Mouse (Mus musculus) lung, embryonic 15.5 days (tissue): ENCODE results near the gene Gch1. TPM values are rescaled to one million over a fixed set of nuclear protein-coding genes. Genes with fewer than 3 reads are reported as not detected.
"Not testable (repeated sequence)": the region's sequence is repeated elsewhere in the genome, so short reads cannot be mapped to it uniquely, and the experiment has no call there.

ENCODE experiments used
- ATAC-seq: fragments of 200-750 bp; cut with Nextera tagmentation; 2 replicates; pipeline ENCODE4 v1.8.0; 2017; ENCODE audit warnings: moderate number of reproducible peaks, borderline replicate concordance; ENCODE audit not compliant: low FRiP score, low TSS enrichment; ENCODE audit errors: extremely low read depth
- H3K27ac ChIP-seq: fragments of 300-500 bp; sonication (generic); 2 replicates; pipeline ENCODE4 v1.5.1; 2015; ENCODE audit warnings: moderate library complexity, mild to moderate bottlenecking, inconsistent platforms
- H3K27me3 ChIP-seq: fragments of 300-500 bp; sonication (generic); 2 replicates; pipeline ENCODE4 v1.6.1; 2015; ENCODE audit warnings: inconsistent platforms
- H3K36me3 ChIP-seq: fragments of 300-500 bp; sonication (generic); 2 replicates; pipeline ENCODE4 v1.6.1; 2015; ENCODE audit warnings: inconsistent platforms
- H3K4me1 ChIP-seq: fragments of 300-500 bp; sonication (generic); 2 replicates; pipeline ENCODE4 v1.6.1; 2015; ENCODE audit warnings: inconsistent platforms
- H3K4me2 ChIP-seq: fragments of 300-500 bp; sonication (generic); 2 replicates; pipeline ENCODE4 v1.6.1; 2015; ENCODE audit warnings: inconsistent platforms, mild to moderate bottlenecking, moderate library complexity
- H3K4me3 ChIP-seq: fragments of 300-500 bp; sonication (generic); 2 replicates; pipeline ENCODE4 v1.5.1; 2015; ENCODE audit warnings: mild to moderate bottlenecking, inconsistent platforms
- H3K9ac ChIP-seq: fragments of 300-500 bp; sonication (generic); 2 replicates; pipeline ENCODE4 v1.6.1; 2015; ENCODE audit warnings: inconsistent platforms
- H3K9me3 ChIP-seq: fragments of 300-500 bp; sonication (generic); 2 replicates; pipeline ENCODE4 v1.6.1; 2016; ENCODE audit warnings: inconsistent platforms
- WGBS: fragments of 180-500 bp; shearing (Covaris S2); methylation state at CpG from one replicate; pipeline ENCODE4 v1.1.7; 2015; 5-methylcytosine and 5-hydroxymethylcytosine counted together
- polyA plus RNA-seq: library from polyadenylated mRNA; unstranded; fragments of >200 nt; fragmentation: Nextera tagmentation; extraction: Ambion mirVana; gene quantifications from 2 replicates; pipeline ENCODE4 v1.2.1, GENCODE M21; 2015

The Gch1 gene
- polyA plus RNA-seq, 1 experiment from 2014 or later = 5.3 TPM

DNA sequence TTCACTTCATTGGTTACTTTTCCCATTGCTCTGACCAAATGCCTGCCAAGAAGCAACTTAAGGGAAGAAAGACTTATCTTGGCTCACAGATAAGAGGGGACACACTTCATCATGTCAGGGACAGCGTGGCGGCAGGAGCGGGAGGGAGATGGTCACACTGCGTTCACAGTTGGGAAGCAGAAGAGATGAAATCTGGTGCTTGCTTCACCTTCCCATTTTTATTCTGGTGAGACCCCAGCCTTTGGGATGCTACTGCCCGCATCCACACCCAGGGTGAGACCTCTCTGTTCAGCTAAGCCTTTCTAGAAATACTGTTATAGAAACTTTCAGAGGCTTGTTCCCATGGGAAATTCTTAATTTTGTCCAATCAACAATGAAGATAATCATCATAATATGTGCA lies 44.9 kb downstream of the Gch1 start:
- H3K4me1 ChIP-seq = no peaks in the 10 kb centered on the region
- no peak overlapping the region for H3K9ac ChIP-seq
- H3K4me3 ChIP-seq = no peak overlapping the region
- H3K27me3 ChIP-seq = no peaks in the 10 kb centered on the region
- no peaks in the 10 kb centered on the region for H3K9me3 ChIP-seq
- no peak overlapping the region for H3K27ac ChIP-seq
- no peak overlapping the region for H3K4me2 ChIP-seq
- no peak for ATAC-seq
- 77% methylated on average over 5 of the region's 5 CpGs for WGBS
- no peaks in the 10 kb centered on the region for H3K36me3 ChIP-seq

DNA sequence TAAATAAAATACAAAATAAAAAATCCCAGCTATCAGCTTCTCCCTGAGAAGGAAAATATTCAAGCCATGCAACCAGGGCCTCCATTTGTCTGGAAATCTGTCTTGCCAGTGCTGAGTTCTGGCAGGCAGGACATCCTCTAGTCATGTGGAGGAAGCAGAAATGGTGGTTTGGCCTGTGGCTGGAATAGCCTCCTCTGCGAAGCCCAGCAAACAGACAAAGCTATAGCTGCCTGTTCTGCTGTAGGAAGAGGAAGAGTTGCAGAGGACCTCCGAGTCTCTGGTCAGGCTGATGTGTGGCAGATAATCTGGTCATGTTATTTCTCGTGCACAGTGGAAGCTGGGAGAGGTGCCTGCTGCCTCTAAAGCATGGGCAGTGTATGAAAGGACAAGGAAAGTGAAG lies 50.4 kb downstream of the Gch1 start:
- H3K4me1 ChIP-seq = no peaks in the 10 kb centered on the region
- H3K27me3 ChIP-seq = no peaks in the 10 kb centered on the region
- ATAC-seq = no peak
- H3K36me3 ChIP-seq = no peaks in the 10 kb centered on the region
- WGBS = 65% methylated on average over 3 of the region's 3 CpGs
- no peak overlapping the region for H3K4me2 ChIP-seq
- H3K9ac ChIP-seq = no peak overlapping the region
- no peak overlapping the region for H3K27ac ChIP-seq
- H3K4me3 ChIP-seq = no peak overlapping the region
- H3K9me3 ChIP-seq = no peaks in the 10 kb centered on the region

DNA sequence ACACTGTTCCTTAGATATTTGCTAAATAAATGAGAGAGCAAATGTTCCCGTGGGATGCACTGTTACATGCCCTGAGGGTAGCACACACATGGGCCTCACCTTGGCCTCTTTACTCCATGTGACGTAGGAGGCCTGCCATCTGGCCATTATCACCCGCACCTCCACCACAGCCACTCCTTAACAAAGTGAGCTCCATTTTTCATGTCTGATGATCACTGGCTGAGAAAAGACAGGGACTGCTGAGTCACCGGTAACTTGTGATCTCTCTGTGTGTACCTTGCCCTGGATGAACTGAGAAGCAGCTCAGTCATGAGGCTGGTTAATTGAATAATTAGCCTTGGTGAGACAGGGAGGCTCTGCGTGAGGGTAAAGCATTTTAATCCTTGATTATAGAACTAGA lies 52.6 kb downstream of the Gch1 start:
- Histone ChIP-seq H3K36me3 (no peaks in the 10 kb centered on the region), H3K4me2 (no peak overlapping the region), H3K9me3 (no peaks in the 10 kb centered on the region), H3K4me3 (no peak overlapping the region), H3K4me1 (no peaks in the 10 kb centered on the region), H3K27me3 (no peaks in the 10 kb centered on the region), H3K27ac (no peak overlapping the region), H3K9ac (no peak overlapping the region)
- 64% methylated on average over 5 of the region's 5 CpGs for whole genome bisulfite sequencing
- no peak for ATAC-seq

DNA sequence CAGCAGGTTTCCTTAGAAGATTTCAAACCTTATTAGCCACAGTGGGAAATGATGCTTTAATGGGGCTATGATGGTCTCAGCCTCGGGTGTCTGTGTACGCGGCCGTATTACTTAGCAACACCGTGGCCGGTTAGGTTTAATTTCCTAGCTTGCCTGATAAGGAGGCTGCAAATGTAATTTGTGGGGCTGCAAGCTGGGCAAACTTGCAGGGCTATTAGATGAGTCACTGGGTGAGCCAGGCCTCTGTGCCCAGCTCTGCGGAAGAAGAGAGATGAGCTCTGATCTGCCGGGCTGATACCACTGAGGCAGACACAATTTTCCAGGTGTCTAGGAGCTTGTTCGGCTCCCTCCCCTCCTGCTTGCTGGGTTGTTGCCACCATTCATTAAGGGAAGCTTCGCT lies 55.3 kb downstream of the Gch1 start:
- 58% methylated on average over 10 of the region's 10 CpGs for WGBS

DNA sequence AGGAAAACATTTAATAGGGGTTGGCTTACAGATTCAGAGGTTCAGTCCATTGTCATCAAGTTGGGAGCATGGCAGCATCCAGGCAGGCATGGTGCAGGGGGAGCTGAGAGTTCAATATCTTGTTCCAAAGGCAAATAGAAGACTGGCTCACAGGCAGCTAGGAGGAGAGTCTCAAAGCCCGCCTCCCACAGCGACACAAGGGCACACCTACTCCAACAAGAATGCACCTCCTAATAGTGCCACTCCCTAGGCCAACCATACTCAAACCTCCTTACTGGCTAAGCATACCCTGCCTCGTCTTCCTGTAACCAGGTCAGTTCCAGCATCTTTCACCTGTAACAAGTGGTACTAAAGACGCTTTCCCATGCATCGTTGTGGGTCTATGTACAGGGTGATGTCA lies 61.2 kb downstream of the Gch1 start:
- Histone ChIP-seq H3K4me1 (no peaks in the 10 kb centered on the region), H3K27ac (no peak overlapping the region), H3K9me3 (no peaks in the 10 kb centered on the region), H3K4me2 (no peak overlapping the region), H3K27me3 (no peaks in the 10 kb centered on the region), H3K9ac (no peak overlapping the region), H3K4me3 (no peak overlapping the region), H3K36me3 (no peaks in the 10 kb centered on the region)
- ATAC-seq = no peak
- 70% methylated on average over 5 of the region's 5 CpGs for WGBS

More for the DNA sequence above, 55.3 kb downstream of the Gch1 start:
- Histone ChIP-seq H3K27me3 (no peaks in the 10 kb centered on the region), H3K4me1 (no peaks in the 10 kb centered on the region), H3K27ac (no peak overlapping the region), H3K4me2 (no peak overlapping the region), H3K4me3 (no peak overlapping the region), H3K9me3 (no peaks in the 10 kb centered on the region), H3K9ac (no peak overlapping the region), H3K36me3 (no peaks in the 10 kb centered on the region)
- no peak for ATAC-seq

DNA sequence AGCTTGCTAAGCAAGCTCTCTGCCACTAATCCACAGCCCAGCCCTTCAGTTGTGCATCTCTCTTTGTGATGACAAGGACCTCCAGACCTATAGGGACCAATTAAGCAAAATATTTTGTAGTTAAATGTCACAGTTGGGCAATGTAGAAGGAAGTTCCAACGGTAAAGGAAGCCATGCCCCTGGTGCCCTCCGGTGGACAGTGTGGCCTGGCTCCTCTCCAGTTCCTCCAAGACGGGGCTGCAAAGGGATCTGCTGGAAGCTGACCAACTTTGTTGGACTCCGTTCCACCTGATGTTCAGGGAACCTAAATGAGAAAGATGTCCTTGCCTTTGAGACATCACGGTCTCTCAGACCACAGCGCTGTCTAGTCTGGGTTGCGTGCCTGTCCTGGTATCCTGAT lies 71.7 kb downstream of the Gch1 start:
- no peak overlapping the region for H3K4me3 ChIP-seq
- H3K27ac ChIP-seq = no peak overlapping the region
- no peaks in the 10 kb centered on the region for H3K36me3 ChIP-seq
- no peaks in the 10 kb centered on the region for H3K27me3 ChIP-seq
- H3K4me2 ChIP-seq = no peak overlapping the region
- H3K4me1 ChIP-seq = no peaks in the 10 kb centered on the region
- H3K9ac ChIP-seq = no peak overlapping the region
- WGBS = 65% methylated on average over 7 of the region's 7 CpGs
- no peak for ATAC-seq
- H3K9me3 ChIP-seq = no peaks in the 10 kb centered on the region

DNA sequence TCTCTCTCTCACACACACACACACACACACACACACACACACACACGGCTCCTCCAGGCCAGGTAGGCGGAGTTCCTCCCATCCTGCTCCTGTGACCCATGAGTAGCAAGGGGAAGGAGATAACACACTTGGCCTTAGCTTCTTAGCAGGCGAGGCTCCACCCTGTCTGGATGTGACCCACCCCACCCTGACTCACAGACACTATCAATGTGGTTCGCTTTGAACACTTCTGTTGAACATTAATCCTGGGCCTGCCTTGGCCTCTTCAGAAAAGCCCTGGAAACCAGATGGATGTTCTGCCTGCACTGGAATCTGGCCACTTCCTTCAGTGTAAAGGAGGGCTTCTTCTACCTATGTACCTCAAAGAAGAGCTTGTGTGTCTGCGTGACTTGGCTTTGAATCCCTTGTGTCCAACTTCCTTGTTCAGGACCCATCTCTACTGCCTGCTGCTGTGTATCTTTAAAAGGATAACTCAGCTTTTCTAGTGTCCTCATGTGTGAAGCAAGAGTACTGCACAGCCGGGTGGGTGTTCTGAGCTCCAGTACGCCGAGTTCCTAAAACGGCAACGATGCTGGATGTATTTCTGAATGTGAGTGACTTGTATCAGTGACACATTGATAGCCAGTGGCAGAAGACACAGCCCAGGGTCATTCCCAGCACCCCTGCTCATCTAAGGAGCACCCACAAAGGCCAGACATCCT lies 73.0 kb downstream of the Gch1 start:
- WGBS = 57% methylated on average over 9 of the region's 10 CpGs
- H3K4me1 ChIP-seq = no peaks in the 10 kb centered on the region
- H3K36me3 ChIP-seq = no peaks in the 10 kb centered on the region
- no peak overlapping the region for H3K4me2 ChIP-seq
- no peak overlapping the region for H3K9ac ChIP-seq
- no peak overlapping the region for H3K27ac ChIP-seq
- H3K27me3 ChIP-seq = no peaks in the 10 kb centered on the region
- no peaks in the 10 kb centered on the region for H3K9me3 ChIP-seq
- H3K4me3 ChIP-seq = no peak overlapping the region
- no peak for ATAC-seq

DNA sequence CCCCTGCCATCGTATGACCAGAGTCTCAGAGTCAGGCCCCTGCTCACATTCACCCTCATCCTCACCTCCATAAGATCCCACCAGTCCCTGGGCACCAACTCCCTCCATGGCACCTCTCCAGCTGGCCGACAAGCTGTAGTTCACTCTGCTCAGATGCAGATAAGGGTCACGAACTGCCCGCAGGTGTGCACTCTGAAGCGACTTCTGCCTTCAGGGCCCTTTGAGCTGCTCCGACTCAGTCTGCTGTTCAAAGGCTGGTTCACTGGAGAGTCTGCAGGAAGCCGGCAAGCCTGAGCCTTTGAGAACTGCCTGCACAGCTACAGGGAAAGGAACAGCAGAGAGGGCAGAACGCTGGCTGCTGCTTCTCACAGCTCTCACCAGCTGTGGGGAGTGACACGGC lies 74.1 kb downstream of the Gch1 start:
- H3K4me1 ChIP-seq = no peaks in the 10 kb centered on the region
- 46% methylated on average over 9 of the region's 9 CpGs for WGBS
- no peak for ATAC-seq
- no peaks in the 10 kb centered on the region for H3K36me3 ChIP-seq
- H3K4me2 ChIP-seq = no peak overlapping the region
- H3K9ac ChIP-seq = no peak overlapping the region
- H3K27ac ChIP-seq = no peak overlapping the region
- no peak overlapping the region for H3K4me3 ChIP-seq
- no peaks in the 10 kb centered on the region for H3K27me3 ChIP-seq
- H3K9me3 ChIP-seq = no peaks in the 10 kb centered on the region

DNA sequence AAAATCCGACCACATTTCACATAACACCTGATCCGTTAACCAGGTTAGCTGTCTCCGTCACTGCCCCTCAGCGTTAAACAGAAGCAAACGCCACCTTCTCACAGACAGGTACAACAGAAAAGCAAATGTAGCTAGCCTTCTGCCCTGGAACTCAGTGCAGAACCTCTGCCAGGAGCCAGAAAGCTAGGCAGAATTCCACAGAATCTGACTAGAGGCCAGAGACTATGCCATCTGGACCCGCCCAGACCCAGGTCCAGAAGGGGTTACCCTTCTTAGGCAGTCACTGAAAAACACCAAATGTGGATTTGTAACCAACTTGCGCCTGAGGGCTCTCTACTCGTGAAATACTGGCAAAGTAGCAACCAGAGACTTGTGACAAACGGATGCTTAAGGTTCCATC lies 77.9 kb downstream of the Gch1 start:
- Histone ChIP-seq H3K27ac (no peak overlapping the region), H3K27me3 (no peaks in the 10 kb centered on the region), H3K9me3 (no peaks in the 10 kb centered on the region), H3K4me2 (no peak overlapping the region), H3K4me1 (no peaks in the 10 kb centered on the region), H3K36me3 (no peaks in the 10 kb centered on the region), H3K9ac (no peak overlapping the region), H3K4me3 (no peak overlapping the region)
- no peak for ATAC-seq
- 33% methylated on average over 9 of the region's 9 CpGs for WGBS

DNA sequence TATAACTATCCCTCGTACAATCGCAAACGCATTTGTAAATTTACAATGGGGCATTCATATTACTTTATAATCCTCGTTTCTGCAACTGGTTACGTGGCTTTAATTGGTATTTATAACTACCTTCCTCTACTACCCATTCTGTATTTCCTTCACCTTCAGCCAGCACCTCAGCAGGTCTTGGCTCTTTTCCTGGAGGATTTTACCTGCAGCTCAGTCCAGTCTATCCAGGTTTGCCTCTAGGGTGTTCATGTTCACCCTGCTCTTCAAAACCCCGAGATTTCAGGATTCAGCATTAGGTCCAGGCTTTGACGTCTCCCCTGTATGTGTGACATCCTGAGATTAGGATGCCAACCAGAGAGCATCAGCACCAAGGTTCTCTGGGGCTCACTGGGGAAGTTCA lies 78.8 kb downstream of the Gch1 start:
- not testable (repeated sequence) for H3K9ac ChIP-seq

DNA sequence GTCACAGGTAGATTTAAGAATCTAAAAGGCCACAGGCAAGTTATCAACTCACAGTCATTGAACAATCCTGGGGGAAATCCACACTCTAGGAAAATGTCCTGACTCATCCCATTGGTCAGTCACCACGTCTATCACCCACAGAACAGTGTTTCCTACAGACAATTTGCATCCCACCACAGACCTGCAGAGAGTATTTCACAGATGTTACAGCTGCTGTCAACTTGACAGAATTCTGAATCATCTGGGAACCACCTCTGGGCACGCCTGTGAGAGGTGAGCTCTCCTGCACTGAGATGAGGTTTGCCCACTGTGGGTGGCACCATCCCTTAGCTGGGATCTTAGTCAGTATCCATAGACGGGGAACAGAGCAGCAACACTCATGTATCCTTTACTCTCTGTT lies 81.8 kb downstream of the Gch1 start:
- H3K9me3 ChIP-seq = no peaks in the 10 kb centered on the region
- H3K4me3 ChIP-seq = no peak overlapping the region
- 82% methylated on average over 3 of the region's 3 CpGs for WGBS
- H3K4me2 ChIP-seq = no peak overlapping the region
- H3K9ac ChIP-seq = no peak overlapping the region
- H3K27ac ChIP-seq = no peak overlapping the region
- ATAC-seq = no peak
- H3K4me1 ChIP-seq = peaks cover 10% of the 10 kb centered on the region; the same call in 1 of the 2 replicates
- H3K27me3 ChIP-seq = no peaks in the 10 kb centered on the region
- no peaks in the 10 kb centered on the region for H3K36me3 ChIP-seq

More for the DNA sequence above, 78.8 kb downstream of the Gch1 start:
- WGBS = 75% methylated on average over 7 of the region's 7 CpGs
- ATAC-seq, H3K4me1 ChIP-seq, H3K27ac ChIP-seq, H3K4me2 ChIP-seq, H3K36me3 ChIP-seq, H3K27me3 ChIP-seq, H3K4me3 ChIP-seq, H3K9me3 ChIP-seq: not testable (repeated sequence)

DNA sequence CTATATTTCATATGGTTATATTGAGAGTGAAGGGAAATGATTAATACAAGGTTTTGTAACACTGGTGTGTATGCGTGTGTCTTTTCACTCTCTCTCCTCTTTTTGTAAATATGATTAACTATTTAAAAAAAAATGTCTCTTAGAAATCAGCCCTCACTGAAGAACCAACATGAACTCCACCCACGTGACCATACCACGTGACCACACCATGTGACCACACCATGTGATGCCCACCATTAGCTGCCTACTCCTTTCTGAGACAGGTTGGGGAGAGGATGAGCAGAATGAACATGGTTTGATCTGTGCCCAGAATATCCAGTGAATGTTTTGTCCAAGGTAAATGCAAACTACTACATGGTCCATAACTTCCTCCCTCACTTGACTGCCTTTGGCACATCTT lies 83.5 kb downstream of the Gch1 start:
- H3K4me1 ChIP-seq = peaks cover 10% of the 10 kb centered on the region; the same call in 1 of the 2 replicates
- 93% methylated on average over 3 of the region's 3 CpGs for whole genome bisulfite sequencing
- ATAC-seq = no peak
- H3K27ac ChIP-seq = no peak overlapping the region
- no peaks in the 10 kb centered on the region for H3K36me3 ChIP-seq
- no peak overlapping the region for H3K4me3 ChIP-seq
- no peak overlapping the region for H3K4me2 ChIP-seq
- H3K27me3 ChIP-seq = no peaks in the 10 kb centered on the region
- no peaks in the 10 kb centered on the region for H3K9me3 ChIP-seq
- H3K9ac ChIP-seq = no peak overlapping the region

DNA sequence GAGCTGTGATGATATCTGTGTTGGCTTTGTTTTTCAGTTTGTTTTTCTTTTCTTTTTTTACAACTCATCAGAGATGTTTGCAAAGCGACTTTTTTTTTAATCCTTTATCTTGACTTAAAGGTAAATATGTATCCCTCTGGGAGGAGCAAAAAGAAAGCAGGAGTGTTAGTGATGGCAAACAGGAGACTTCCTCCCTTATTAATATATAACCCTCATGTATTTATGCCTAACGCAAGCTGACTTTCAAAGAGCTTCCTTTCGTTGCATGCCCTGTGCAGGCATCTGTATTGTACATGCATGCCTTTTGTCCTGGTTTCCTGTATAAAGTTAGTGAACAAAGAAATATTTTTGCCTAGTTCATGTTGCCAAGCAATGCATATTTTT lies 84.0 kb downstream of the Gch1 start:
- H3K4me3 ChIP-seq = no peak overlapping the region
- no peaks in the 10 kb centered on the region for H3K9me3 ChIP-seq
- peaks cover 10% of the 10 kb centered on the region; the same call in 1 of the 2 replicates for H3K4me1 ChIP-seq
- no peak overlapping the region for H3K9ac ChIP-seq
- no peak for ATAC-seq
- no peaks in the 10 kb centered on the region for H3K36me3 ChIP-seq
- no peaks in the 10 kb centered on the region for H3K27me3 ChIP-seq
- WGBS = 46% methylated on average over 3 of the region's 3 CpGs
- H3K27ac ChIP-seq = no peak overlapping the region
- H3K4me2 ChIP-seq = no peak overlapping the region; the same call in 1 of the 2 replicates
